Mouse (Mus musculus): ENCODE measurements around the gene Gpr61. TPM values are rescaled to one million over a fixed set of nuclear protein-coding genes. Genes with fewer than 3 reads are reported as not detected.

Gene Gpr61
- total and polyA plus RNA-seq, 2 experiments from 2014 or later = 7.8 to 12.8 TPM

DNA sequence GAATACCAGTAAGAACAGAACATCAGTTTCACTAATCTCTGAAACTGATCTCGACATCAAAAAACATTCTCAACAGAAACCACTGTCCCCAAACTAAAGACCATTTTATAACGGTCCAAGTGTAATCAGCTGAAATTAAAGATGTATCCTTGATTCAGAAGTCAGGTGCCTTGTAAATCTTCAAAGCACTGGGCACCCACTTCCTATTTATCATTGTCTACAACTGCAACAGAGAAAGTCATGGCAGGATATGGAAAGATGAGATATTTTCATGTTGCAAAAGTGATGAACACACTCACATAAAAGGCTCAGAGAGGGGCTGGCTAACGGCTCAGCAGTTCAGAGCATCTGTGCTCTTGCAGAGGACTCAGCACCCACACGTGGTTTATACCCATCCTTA is 13.9 kb downstream of the Gpr61 start:
- Histone ChIP-seq H3K27me3 (ENCODE audit: insufficient read depth, low read length) (no peaks in the 10 kb centered on the region), H3K9me3 (ENCODE audit: low read length) (no peaks in the 10 kb centered on the region), H3K36me3 (ENCODE audit: insufficient read depth, low read length) (peaks cover 5% of the 10 kb centered on the region; the same call in 1 of the 2 replicates), H3K4me1 (ENCODE audit: insufficient read depth, low read length) (peaks cover 4% of the 10 kb centered on the region; the same call in 1 of the 2 replicates), H3K27ac (ENCODE audit: low read depth, low read length) (no peak overlapping the region), H3K9ac (replicated peaks; ENCODE audit: low read length, poor library complexity, severe bottlenecking) (no peak overlapping the region), H3K4me3 (ENCODE audit: low read depth, low read length) (no peak overlapping the region), H3K4me2 (ENCODE audit: low read depth, low read length, poor library complexity, severe bottlenecking) (no peak overlapping the region)
- DNase-seq (ENCODE audit: low spot score) (no peak), ATAC-seq (ENCODE audit: low FRiP score) (no peak)
- TF ChIP-seq CTCF (IDR thresholded peaks at IDR 0.05) = no peak
- 76% methylated on average over 4 of the region's 4 CpGs for WGBS

DNA sequence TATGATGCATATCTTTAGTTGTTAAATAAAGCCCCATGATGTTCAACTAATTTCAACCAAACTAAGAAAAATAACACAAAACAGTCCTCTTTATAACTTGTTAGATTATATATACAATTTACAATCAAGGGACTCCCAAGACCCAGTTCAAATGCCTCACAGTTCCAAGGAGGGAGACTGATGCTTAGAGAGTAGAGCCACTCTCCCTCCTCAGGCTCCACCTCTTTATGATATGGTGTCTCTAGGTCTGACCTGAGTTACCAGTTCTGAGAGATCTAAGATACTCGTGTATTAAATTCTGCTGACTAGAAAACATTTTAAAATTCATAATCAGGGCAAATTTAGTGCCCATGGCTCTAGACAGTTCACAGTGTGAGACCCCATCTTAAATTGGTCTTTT is 15.6 kb downstream of the Gpr61 start:
- no peak overlapping the region for H3K9ac ChIP-seq (replicated peaks; ENCODE audit: low read length, poor library complexity, severe bottlenecking)
- no peak overlapping the region for H3K27ac ChIP-seq (ENCODE audit: low read depth, low read length)
- no peak for DNase-seq (ENCODE audit: low spot score)
- 86% methylated on average over 1 of the region's 1 CpGs for WGBS
- H3K27me3 ChIP-seq (ENCODE audit: insufficient read depth, low read length) = no peaks in the 10 kb centered on the region
- H3K4me2 ChIP-seq (ENCODE audit: low read depth, low read length, poor library complexity, severe bottlenecking) = no peak overlapping the region
- no peaks in the 10 kb centered on the region for H3K9me3 ChIP-seq (ENCODE audit: low read length)
- no peak overlapping the region for H3K4me3 ChIP-seq (ENCODE audit: low read depth, low read length)
- H3K4me1 ChIP-seq (ENCODE audit: insufficient read depth, low read length) = no peaks in the 10 kb centered on the region
- ATAC-seq (ENCODE audit: low FRiP score) = no peak
- no peak for TF ChIP-seq CTCF (IDR thresholded peaks at IDR 0.05)
- peaks cover 5% of the 10 kb centered on the region; the same call in 1 of the 2 replicates for H3K36me3 ChIP-seq (ENCODE audit: insufficient read depth, low read length)

DNA sequence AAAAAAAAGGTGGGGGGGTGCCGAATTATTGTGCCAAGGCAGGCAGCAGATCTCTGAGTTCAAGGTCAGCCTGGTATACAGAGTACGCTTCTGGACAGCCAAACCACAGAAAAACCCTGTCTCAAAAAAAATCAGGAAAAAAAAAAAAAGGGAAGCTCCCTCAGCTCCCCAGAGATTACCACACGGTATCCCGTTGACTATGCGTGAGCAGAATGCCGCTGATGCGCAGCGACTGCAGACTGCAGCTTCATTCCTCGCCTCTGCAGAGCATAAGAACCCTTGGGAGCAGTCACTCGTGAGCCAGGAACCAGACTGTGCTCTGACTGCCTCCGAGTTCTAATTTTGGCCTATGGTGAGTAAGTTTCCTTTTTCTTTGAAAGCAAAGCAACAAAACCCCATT is 20.0 kb downstream of the Gpr61 start:
- no peak for ATAC-seq (ENCODE audit: low FRiP score)

DNA sequence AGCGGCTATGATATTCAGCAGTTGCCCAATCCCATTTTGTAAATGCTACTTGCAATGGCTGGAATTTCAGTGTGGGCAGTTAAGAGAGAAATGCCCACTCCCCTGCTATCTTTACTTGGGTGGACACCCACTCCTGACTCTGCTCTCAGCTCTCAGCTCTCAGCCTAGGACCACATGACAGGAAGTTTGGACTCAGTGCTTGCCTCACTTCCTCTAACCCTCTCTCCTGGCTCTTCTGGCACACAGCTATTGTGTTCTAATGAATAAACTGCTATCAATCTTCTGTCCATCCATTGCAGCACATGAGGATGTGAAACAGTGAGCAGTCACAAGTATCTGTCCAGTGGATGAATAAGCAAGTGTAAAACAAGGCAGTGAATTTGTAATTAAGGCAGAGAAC is 22.2 kb downstream of the Gpr61 start:
- TF ChIP-seq CTCF (IDR thresholded peaks at IDR 0.05) = no peak
- no peak for DNase-seq (ENCODE audit: low spot score)
- H3K9ac ChIP-seq (replicated peaks; ENCODE audit: low read length, poor library complexity, severe bottlenecking) = no peak overlapping the region
- no peak for ATAC-seq (ENCODE audit: low FRiP score)
- H3K27me3 ChIP-seq (ENCODE audit: insufficient read depth, low read length) = no peaks in the 10 kb centered on the region
- H3K4me3 ChIP-seq (ENCODE audit: low read depth, low read length) = no peak overlapping the region
- no peak overlapping the region for H3K27ac ChIP-seq (ENCODE audit: low read depth, low read length)
- H3K4me1 ChIP-seq (ENCODE audit: insufficient read depth, low read length) = no peaks in the 10 kb centered on the region
- no peak overlapping the region for H3K4me2 ChIP-seq (ENCODE audit: low read depth, low read length, poor library complexity, severe bottlenecking)
- WGBS = 79% methylated on average over 1 of the region's 1 CpGs
- no peaks in the 10 kb centered on the region for H3K36me3 ChIP-seq (ENCODE audit: insufficient read depth, low read length)
- H3K9me3 ChIP-seq (ENCODE audit: low read length) = no peaks in the 10 kb centered on the region

More for the DNA sequence above, 20.0 kb downstream of the Gpr61 start:
- TF ChIP-seq CTCF (IDR thresholded peaks at IDR 0.05) = no peak
- Histone ChIP-seq H3K36me3 (ENCODE audit: insufficient read depth, low read length) (peaks cover under 1% of the 10 kb centered on the region; the same call in 1 of the 2 replicates), H3K4me2 (ENCODE audit: low read depth, low read length, poor library complexity, severe bottlenecking) (no peak overlapping the region), H3K9me3 (ENCODE audit: low read length) (no peaks in the 10 kb centered on the region), H3K9ac (replicated peaks; ENCODE audit: low read length, poor library complexity, severe bottlenecking) (no peak overlapping the region), H3K4me1 (ENCODE audit: insufficient read depth, low read length) (no peaks in the 10 kb centered on the region), H3K4me3 (ENCODE audit: low read depth, low read length) (no peak overlapping the region), H3K27ac (ENCODE audit: low read depth, low read length) (no peak overlapping the region), H3K27me3 (ENCODE audit: insufficient read depth, low read length) (no peaks in the 10 kb centered on the region)
- 44% methylated on average over 11 of the region's 11 CpGs for WGBS
- DNase-seq (ENCODE audit: low spot score) = peak; percentile 62

DNA sequence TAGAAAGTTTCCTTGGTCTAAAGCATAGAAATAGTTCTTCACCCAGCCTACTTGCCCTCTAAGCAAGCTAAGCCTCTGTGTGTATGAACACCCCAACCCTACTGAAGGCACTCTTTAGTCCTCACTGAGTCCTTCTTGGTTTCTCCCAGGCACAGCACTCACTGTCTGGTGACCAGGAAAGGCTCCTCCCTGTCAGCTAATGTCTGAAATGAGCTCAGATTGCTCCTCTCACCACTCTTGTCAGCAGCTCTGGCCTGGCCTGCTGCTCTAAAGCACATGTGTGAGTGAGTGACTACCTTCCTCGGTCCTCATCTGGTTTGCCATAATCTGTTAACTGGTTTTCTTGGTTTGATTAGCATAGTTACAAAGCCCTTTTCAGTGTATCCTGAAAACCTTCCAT is 22.9 kb downstream of the Gpr61 start:
- no peak for ATAC-seq (ENCODE audit: low FRiP score)
- H3K4me2 ChIP-seq (ENCODE audit: low read depth, low read length, poor library complexity, severe bottlenecking) = no peak overlapping the region
- H3K4me1 ChIP-seq (ENCODE audit: insufficient read depth, low read length) = no peaks in the 10 kb centered on the region
- DNase-seq (ENCODE audit: low spot score) = no peak
- H3K4me3 ChIP-seq (ENCODE audit: low read depth, low read length) = no peak overlapping the region
- TF ChIP-seq CTCF (IDR thresholded peaks at IDR 0.05) = no peak
- no peaks in the 10 kb centered on the region for H3K27me3 ChIP-seq (ENCODE audit: insufficient read depth, low read length)
- no peak overlapping the region for H3K9ac ChIP-seq (replicated peaks; ENCODE audit: low read length, poor library complexity, severe bottlenecking)
- no peak overlapping the region for H3K27ac ChIP-seq (ENCODE audit: low read depth, low read length)
- no peaks in the 10 kb centered on the region for H3K36me3 ChIP-seq (ENCODE audit: insufficient read depth, low read length)
- no peaks in the 10 kb centered on the region for H3K9me3 ChIP-seq (ENCODE audit: low read length)
- 76% methylated on average over 1 of the region's 1 CpGs for WGBS

DNA sequence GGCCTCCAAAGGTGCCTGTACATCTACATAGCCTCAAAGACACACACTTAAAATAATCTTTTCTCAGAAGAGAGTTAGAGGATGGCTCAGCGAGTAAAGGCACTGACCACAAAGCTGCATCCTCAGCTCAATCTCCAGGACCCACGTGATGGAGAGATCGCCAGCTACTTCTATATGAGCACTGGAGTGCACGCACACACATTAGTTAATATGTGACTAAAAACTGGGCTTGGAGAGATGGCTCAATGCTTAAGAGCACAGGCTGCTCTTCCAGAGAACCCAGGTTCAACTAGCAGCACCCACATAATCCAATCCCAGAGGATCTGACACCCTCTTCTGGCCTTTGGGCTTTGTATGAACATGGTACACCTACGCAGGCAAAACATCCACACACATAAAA is 23.5 kb downstream of the Gpr61 start:
- no peak for TF ChIP-seq CTCF (IDR thresholded peaks at IDR 0.05)
- H3K27ac ChIP-seq (ENCODE audit: low read depth, low read length) = no peak overlapping the region
- H3K9ac ChIP-seq (replicated peaks; ENCODE audit: low read length, poor library complexity, severe bottlenecking) = no peak overlapping the region
- 96% methylated on average over 5 of the region's 5 CpGs for WGBS
- no peaks in the 10 kb centered on the region for H3K27me3 ChIP-seq (ENCODE audit: insufficient read depth, low read length)
- H3K36me3 ChIP-seq (ENCODE audit: insufficient read depth, low read length) = no peaks in the 10 kb centered on the region
- H3K4me2 ChIP-seq (ENCODE audit: low read depth, low read length, poor library complexity, severe bottlenecking) = no peak overlapping the region
- ATAC-seq (ENCODE audit: low FRiP score) (no peak), DNase-seq (ENCODE audit: low spot score) (no peak)
- no peaks in the 10 kb centered on the region for H3K4me1 ChIP-seq (ENCODE audit: insufficient read depth, low read length)
- H3K4me3 ChIP-seq (ENCODE audit: low read depth, low read length) = no peak overlapping the region
- no peaks in the 10 kb centered on the region for H3K9me3 ChIP-seq (ENCODE audit: low read length)
